Mouse (Mus musculus) lung, postnatal 0 days (tissue): ENCODE results near the gene Sox14. TPM values are rescaled to one million over a fixed set of nuclear protein-coding genes. Genes with fewer than 3 reads are reported as not detected.

Experiments
- ATAC-seq: fragments of 200-750 bp; cut with Nextera tagmentation; 2 replicates; pipeline ENCODE4 v1.8.0; 2017; ENCODE audit warnings: moderate library complexity
- DNase-seq: peaks from one replicate; pipeline ENCODE4 v3.0.0-alpha.2; 2016; ENCODE audit warnings: low spot score
- H3K27ac ChIP-seq: fragments of 300-500 bp; sonication (generic); 2 replicates; pipeline ENCODE4 v1.5.1; 2014; ENCODE audit warnings: antibody characterized with exemption, mild to moderate bottlenecking, low read length, mixed read lengths
- H3K27me3 ChIP-seq: fragments of 300-500 bp; sonication (generic); replicated peaks from 2 replicates; pipeline ENCODE4 v1.6.1; 2014; ENCODE audit warnings: low read length, mixed read lengths; ENCODE audit not compliant: insufficient read depth
- H3K36me3 ChIP-seq: fragments of 300-500 bp; sonication (generic); 2 replicates; pipeline ENCODE4 v1.6.1; 2014; ENCODE audit warnings: low read length, mixed read lengths; ENCODE audit not compliant: insufficient read depth
- H3K4me1 ChIP-seq: fragments of 300-500 bp; sonication (generic); 2 replicates; pipeline ENCODE4 v1.6.1; 2014; ENCODE audit warnings: antibody characterized with exemption, low read depth, low read length, mixed read lengths; ENCODE audit not compliant: insufficient read depth
- H3K4me2 ChIP-seq: fragments of 300-500 bp; sonication (generic); replicated peaks from 2 replicates; pipeline ENCODE4 v1.6.1; 2014; ENCODE audit warnings: low read depth, mild to moderate bottlenecking, low read length, moderate library complexity, mixed read lengths
- H3K4me3 ChIP-seq: fragments of 300-500 bp; sonication (generic); 2 replicates; pipeline ENCODE4 v1.5.1; 2014; ENCODE audit warnings: low read depth, low read length
- H3K9ac ChIP-seq: fragments of 300-500 bp; sonication (generic); replicated peaks from 2 replicates; pipeline ENCODE4 v1.6.1; 2014; ENCODE audit warnings: low read depth, mild to moderate bottlenecking
- H3K9me3 ChIP-seq: fragments of 300-500 bp; sonication (generic); 2 replicates; pipeline ENCODE4 v1.6.1; 2016; ENCODE audit warnings: low read length, mixed read lengths
- CTCF ChIP-seq: IDR thresholded peaks from 2 replicates; pipeline ENCODE4 v1.5.1; 2016; ENCODE audit warnings: antibody characterized with exemption, mild to moderate bottlenecking
- EP300 ChIP-seq: IDR thresholded peaks from 2 replicates; pipeline ENCODE4 v1.6.1; 2016; ENCODE audit warnings: antibody characterized with exemption, mild to moderate bottlenecking, control low read depth
- WGBS: fragments of 180-500 bp; shearing (Covaris S2); extraction: QIAGEN DNeasy Blood & Tissue Kit; methylation state at CpG from one replicate; pipeline ENCODE4 v1.1.7; 2014; 5-methylcytosine and 5-hydroxymethylcytosine counted together
- polyA plus RNA-seq: library from polyadenylated mRNA; unstranded; fragments of >200 nt; fragmentation: Nextera tagmentation; extraction: Ambion mirVana; gene quantifications from 2 replicates; pipeline ENCODE4 v1.2.1, GENCODE M21; 2015

The Sox14 gene
- polyA plus RNA-seq, 1 experiment from 2014 or later = not detected

DNA sequence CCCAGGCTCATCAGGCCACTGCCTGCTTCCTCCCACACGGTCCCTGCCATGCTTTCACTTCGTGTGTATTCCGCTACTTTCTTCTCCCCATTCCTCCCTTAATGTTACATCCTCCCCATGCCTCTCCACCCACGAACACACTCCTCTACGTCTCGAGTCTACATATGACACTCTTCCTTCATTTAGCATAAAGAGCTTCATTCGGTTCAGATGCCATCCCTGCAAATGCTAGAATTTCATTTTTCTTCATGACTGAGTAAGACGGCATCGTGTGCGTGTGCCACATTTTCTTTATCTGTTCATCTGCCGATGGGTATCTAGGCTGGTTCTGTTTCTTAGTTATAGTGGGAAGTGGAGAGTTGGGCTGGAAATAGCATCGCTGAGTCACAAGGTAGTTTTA lies 39.3 kb downstream of the Sox14 start:
- Histone ChIP-seq H3K9ac (no peak overlapping the region), H3K4me3 (no peak overlapping the region), H3K4me2 (no peak overlapping the region), H3K9me3 (no peaks in the 10 kb centered on the region), H3K27me3 (no peaks in the 10 kb centered on the region), H3K4me1 (no peaks in the 10 kb centered on the region), H3K27ac (no peak overlapping the region), H3K36me3 (no peaks in the 10 kb centered on the region)
- TF ChIP-seq EP300 = no peak
- TF ChIP-seq CTCF = no peak
- WGBS = 88% methylated on average over 12 of the region's 12 CpGs
- ATAC-seq (no peak), DNase-seq (no peak)

DNA sequence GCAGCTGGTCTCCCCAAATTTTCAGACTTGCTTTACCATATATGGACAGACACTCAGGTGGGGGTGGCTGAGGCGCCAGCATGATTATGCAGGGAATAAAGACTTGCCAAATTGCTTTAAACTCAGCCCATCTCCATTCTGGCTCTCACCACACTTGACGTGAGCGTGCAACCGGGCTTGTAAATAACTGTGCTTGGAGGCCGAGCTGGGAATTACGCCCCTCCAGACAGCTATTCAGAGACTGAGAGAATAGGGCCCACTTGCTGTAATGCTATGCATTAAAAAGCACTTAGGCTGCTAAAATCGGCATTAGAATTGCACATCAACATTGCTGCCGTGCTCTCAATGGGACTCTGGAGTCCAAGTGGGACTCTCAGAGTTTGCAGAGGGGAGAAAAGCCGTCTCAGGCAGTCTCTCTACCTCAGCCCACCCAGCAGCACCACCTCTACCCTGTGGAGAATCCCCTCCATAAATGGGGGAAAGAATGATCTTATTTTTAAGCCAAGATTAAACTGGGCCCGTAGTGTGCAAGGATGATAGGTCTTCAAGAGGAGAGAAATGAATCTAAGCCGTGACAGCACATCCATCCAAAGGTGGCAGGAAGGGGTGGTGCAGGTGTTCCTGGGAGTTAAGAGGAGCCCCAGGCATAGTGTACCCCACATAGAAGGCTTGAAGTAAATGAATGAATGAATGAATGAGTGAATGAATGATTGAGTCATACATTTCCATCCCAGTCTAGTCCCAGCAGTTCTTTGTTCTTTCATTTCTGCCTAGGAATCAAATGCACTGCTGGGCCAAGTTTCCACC lies 40.1 kb downstream of the Sox14 start:
- no peak overlapping the region for H3K4me2 ChIP-seq
- no peaks in the 10 kb centered on the region for H3K27me3 ChIP-seq
- ATAC-seq = no peak
- no peak for DNase-seq
- H3K9me3 ChIP-seq = no peaks in the 10 kb centered on the region
- H3K9ac ChIP-seq = no peak overlapping the region
- no peaks in the 10 kb centered on the region for H3K36me3 ChIP-seq
- WGBS = 72% methylated on average over 11 of the region's 11 CpGs
- no peak overlapping the region for H3K4me3 ChIP-seq
- H3K4me1 ChIP-seq = no peaks in the 10 kb centered on the region
- H3K27ac ChIP-seq = no peak overlapping the region
- TF ChIP-seq CTCF (no peak), EP300 (no peak)

Other genes starting within 250 kb of the Sox14 start
- 15.4 and 17.1 TPM in 2 replicates for gene Dzip1l, start 246.7 kb downstream of the Sox14 start, polyA plus RNA-seq
- gene Cldn18, start 158.9 kb downstream of the Sox14 start, polyA plus RNA-seq = 963 and 1,066 TPM in 2 replicates